Mouse (Mus musculus) right cerebral cortex, postnatal 4 days (tissue): ENCODE results near the gene Sfi1.
A peak's percentile ranks its signal among the peaks of the same experiment; 100 is the strongest.
"Not testable (repeated sequence)": the region's sequence is repeated elsewhere in the genome, so short reads cannot be mapped to it uniquely, and the experiment has no call there.

Experiments used
- DNase-seq: peaks from one replicate; pipeline ENCODE4 v3.0.0-alpha.2; 2022

Sfi1 gene

DNA sequence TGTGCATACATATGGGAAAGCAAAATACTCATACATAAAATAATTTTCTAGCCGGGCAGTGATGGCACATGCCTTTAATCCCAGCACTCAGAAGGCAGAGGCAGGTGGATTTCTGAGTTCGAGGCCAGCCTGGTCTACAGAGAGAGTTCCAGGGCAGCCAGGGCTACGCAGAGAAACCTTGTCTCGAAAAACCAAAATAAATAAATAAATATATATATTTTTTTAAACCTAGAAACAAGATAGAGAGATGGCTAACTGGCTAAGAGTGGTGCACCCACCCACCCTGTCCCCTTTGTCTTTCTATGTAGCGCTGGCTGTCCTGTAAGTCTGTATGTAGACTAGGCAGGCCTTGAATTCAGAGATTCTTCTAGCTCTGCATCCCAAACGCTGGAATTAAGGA lies 20.7 kb downstream of the Sfi1 start:
- DNase-seq, result not testable (repeated sequence)

DNA sequence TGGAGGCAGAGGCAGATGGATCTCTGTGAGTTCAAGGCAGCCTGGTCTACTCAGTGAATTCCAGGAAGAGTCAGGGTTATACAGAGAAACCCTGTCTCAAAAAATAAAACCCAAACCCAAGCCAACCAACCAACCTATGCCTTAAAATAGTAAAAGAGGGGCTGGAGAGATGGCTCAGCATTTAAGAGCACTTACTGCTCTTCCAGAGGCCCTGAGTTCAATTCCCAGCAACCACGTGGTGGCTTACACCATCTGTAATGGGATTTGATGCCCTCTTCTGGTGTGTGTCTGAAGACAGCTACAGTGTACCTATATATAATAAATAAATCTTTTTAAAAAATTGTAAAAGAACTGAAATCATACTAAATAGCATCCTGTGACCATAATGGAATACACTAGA lies 21.3 kb downstream of the Sfi1 start:
- DNase-seq, result not testable (repeated sequence)

GRCm38 (mm10) chr11:3169042-3169441 lies 24.2 kb downstream of the Sfi1 start:
- not testable (repeated sequence) for DNase-seq

DNA sequence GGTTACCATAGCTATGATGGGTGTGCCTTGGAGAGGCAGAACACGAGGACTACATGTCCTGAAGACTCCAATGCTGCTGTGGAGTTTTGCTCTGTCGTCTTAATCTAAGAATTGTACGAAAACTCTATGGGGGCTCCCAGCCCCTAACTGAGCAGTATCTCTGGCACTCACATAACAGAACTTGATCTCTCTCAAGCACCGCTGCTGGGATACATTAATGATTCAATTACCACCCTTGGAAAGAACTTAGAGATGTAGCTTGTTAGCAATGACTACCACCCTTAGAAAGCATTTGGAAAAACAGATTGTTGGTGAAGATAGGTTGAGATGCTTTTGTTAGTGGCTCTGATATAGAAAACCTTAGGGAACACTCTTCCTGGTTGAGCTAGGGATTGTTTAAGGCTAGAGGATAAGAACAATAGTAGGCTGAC lies 25.7 kb downstream of the Sfi1 start:
- not testable (repeated sequence) for DNase-seq

GRCm38 (mm10) chr11:3167129-3167528 lies 26.1 kb downstream of the Sfi1 start:
- not testable (repeated sequence) for DNase-seq

GRCm38 (mm10) chr11:3166321-3166720 lies 26.9 kb downstream of the Sfi1 start:
- not testable (repeated sequence) for DNase-seq

- DNase-seq, result not testable (repeated sequence)
Measured at GRCm38 (mm10) chr11:3165210-3165782, 28.0 kb downstream of the Sfi1 start.

GRCm38 (mm10) chr11:3163661-3164060 lies 29.6 kb downstream of the Sfi1 start:
- DNase-seq, result not testable (repeated sequence)

DNA sequence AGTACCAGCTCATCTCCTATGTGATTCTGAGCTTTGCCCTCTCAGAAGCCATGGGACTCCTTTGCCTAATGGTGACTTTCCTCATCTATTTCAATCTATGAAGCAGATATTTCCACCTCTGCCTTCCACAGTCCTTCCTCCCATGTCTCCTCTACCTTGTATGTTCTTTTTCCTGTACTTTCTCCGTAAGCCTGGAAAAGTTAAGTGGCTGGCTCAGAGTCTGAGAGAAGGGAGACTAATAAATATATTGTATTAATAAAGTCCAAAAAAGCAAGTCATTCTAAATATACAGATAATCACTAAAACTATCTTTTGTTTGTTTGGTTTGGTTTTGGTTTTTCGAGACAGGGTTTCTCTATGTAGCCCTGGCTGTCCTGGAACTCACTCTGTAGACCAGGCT lies 30.1 kb downstream of the Sfi1 start:
- not testable (repeated sequence) for DNase-seq

GRCm38 (mm10) chr11:3162236-3162897 lies 30.9 kb downstream of the Sfi1 start:
- peak; percentile 25 for DNase-seq

- not testable (repeated sequence) for DNase-seq
Measured at GRCm38 (mm10) chr11:3161370-3161769, 31.9 kb downstream of the Sfi1 start.

DNA sequence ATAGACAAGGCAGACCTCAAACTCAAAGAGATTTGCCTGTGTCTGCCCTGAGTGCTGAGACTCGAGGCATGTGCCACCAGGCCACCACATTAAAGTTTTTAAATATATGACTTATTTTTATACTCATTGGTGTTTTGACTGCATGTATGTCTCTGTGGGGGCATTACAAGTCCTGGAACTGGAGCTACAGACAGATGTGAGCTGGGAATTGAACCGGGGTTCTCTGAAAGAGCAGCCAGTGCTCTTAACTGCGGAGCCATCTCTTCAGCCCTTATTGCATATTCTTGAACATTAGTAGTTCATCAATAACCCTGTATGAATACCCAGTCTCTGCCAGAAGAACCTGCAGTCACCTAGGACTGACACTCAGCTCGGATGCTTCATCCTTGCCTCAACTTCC lies 34.5 kb downstream of the Sfi1 start:
- not testable (repeated sequence) for DNase-seq

GRCm38 (mm10) chr11:3157996-3158395 lies 35.3 kb downstream of the Sfi1 start:
- DNase-seq, result not testable (repeated sequence)

DNA sequence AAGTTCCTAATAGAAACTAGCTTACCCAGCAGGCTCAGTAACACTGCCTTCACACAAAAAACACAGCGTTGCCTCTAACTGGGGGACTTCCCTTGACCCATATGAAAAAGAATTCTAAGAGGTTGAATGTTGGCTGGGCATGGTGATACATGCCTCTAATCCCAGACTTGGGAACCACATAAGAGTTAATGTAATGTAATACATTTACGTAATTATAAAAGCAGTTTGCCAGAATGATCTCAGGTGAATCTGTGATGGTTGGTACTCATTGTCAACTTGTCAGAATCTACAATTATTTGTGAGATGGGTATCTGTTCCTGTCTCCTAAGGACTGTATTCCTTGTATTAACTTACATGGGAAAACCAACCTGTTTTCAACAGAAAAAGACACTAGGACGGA lies 36.3 kb downstream of the Sfi1 start:
- not testable (repeated sequence) for DNase-seq

DNA sequence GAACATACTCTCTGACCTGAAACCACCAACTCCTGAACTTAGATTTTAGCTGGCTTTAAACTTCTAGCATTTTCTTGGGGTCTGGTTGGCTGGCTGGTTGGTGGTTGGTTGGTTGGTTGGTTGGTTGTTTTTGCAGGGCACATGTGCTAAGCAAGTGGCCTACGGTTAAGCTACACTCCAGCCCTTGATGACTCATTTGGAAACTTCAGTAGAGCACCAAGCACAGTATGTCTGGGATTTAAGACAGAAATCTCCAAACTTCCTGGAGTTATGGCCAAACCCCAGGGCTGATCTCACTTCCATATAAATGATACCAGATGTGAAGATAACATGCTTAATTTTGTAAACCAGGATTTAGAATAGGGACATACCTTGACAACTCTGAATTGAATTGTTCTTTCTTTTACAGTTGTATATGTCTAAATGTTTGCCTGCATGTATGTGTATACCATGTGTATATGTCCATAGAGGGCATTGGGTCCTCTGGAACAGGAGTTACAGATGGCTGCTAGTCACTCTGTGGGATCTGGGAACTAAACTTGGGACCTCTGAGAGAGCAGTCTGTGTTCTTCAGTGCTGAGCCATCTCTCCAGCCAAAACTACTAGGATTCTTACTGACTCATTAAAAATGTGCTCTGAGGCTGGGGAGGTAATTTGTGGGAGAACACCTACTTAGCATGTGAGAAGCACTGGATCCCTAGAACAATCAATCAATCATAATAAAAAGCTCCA lies 39.4 kb downstream of the Sfi1 start:
- peak; percentile 24 for DNase-seq

DNA sequence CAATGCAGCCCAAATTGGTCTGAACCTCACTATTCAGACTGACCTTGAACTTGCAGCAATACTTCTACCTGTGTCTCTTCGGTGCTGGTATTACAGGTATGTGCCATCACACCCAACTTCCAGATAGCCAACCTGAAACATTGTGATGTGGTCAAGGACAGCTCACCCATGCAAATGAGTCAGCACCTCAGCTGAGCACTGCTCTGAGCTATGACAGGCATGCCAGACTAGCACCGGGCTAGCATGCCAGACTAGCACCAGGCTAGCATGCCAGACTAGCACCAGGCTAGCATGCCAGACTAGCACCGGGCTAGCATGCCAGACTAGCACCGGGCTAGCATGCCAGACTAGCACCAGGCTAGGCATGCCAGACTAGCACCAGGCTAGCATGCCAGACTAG lies 41.9 kb downstream of the Sfi1 start:
- DNase-seq, result not testable (repeated sequence)

DNA sequence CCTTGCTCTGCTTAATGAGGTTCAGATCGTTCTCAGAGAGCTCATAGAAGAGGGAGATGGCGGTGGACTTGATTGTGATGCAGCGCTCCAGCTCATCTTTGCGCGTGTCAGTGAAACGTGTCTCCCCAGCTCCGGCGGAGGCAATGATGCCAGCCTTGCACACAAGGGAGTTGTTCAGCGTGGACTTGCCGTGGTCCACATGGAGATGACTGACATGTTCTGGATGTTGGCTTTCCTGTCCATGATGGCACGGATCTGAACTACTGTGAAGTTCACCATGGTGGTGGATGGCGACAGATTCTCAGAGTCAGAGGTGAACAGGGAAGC lies 42.6 kb downstream of the Sfi1 start:
- DNase-seq, result not testable (repeated sequence)

DNA sequence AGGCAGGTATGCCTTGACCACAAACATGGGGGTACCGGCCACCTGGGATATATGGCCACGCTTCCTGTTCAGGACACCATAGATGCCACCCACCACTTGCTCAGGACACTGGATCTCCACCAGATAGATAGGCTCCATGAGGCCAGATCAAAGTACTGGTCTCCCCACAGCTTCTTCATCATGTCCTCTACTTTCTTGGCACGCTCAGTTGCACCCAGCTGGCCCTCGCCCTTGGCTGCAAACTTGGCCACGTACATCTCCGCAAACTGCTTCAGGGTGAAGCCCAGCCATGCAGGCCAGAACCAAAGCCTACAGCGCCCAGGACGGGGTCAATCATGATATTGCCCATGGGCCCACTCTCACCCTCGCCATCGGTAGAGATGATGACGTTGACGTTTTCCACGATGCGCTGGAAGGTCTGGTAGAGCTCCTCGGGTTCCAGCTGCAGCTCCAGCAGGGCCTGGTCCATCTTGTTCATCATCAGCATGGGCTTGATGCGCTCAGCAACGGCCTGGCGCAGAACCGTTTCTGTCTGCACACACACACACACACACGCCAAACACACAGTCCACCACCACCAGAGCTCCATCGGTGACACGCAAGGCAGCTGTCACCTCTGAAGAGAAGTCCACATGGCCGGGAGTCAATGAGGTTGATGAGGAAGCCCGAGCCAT lies 43.1 kb downstream of the Sfi1 start:
- DNase-seq, result peak; percentile 29

DNA sequence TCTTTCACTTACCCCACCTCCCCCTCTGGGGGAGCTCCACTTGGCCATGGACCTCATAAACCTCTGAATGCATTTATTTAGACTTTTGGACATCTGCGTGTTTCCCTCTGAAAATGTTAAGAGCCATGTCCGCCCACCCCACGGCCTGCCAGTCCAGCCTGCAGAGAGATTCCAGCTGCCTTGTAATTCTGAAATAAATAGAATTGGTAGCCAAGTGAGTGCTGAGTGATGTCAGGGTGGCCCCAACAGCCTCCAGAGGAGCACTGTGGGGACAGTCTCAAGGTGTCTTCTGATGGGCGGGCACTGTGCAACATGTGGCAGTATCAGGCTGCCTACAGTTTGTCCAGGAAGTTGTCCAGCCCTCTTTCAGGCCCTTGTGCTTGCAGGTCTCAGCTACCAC lies 43.8 kb downstream of the Sfi1 start:
- DNase-seq, result not testable (repeated sequence)

GRCm38 (mm10) chr11:3146806-3147205 lies 46.5 kb downstream of the Sfi1 start:
- DNase-seq, result not testable (repeated sequence)

DNA sequence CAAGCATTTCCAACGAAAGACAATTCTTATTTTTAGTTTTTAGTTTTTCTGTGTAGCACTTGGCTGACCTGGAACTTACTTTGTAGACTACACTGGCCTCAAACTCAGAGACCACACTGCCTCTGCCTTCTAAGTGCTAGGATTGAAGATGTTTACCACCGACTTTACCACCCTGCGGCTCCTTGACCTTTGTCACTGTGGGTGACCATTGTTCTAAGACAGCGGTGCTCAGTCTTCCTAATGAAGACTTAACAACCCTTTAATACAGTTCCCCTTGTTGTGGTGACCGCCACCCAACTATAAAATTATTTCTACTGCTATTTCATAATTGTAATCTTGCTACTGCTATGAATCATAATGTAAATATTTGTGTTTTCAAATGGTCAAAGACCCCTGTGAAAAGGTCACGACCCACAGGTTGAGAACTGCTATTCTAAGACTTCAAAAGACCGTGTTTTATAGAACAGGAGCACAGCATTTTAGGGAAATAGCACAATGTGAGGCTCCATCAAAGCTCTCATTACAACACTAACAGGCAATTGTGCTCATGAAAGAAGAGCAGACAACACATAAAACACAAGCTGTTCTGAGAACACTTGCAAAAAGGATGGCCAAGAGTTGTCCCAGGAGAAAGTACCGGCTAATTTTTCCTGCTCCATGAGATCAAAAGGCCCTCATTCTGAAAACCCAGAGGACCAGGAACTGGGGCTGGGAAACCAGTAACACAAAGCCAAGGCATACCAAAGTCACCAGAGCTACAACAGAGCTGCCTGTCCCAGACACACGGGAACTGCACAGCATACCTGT lies 47.7 kb downstream of the Sfi1 start:
- DNase-seq, result not testable (repeated sequence)

GRCm38 (mm10) chr11:3143984-3144383 lies 49.3 kb downstream of the Sfi1 start:
- DNase-seq, result not testable (repeated sequence)

GRCm38 (mm10) chr11:3142413-3142812 lies 50.9 kb downstream of the Sfi1 start:
- peak; percentile 61 for DNase-seq
